Mouse (Mus musculus) neural tube, embryonic 14.5 days (tissue): ENCODE measurements around the gene Cenps. TPM values are rescaled to one million over a fixed set of nuclear protein-coding genes. Genes with fewer than 3 reads are reported as not detected.
"Not testable (repeated sequence)": the region's sequence is repeated elsewhere in the genome, so short reads cannot be mapped to it uniquely, and the experiment has no call there.

ENCODE experiments used
- ATAC-seq: fragments of 200-750 bp; cut with Nextera tagmentation; 2 replicates; pipeline ENCODE4 v1.8.0; 2017; ENCODE audit warnings: low read depth, mild to moderate bottlenecking, moderate TSS enrichment, moderate library complexity
- H3K27ac ChIP-seq: fragments of 300-500 bp; sonication (generic); 2 replicates; pipeline ENCODE4 v1.5.1; 2014; ENCODE audit warnings: low read depth, mild to moderate bottlenecking, control low read depth, low read length, moderate library complexity, mixed read lengths
- H3K27me3 ChIP-seq: fragments of 300-500 bp; sonication (generic); 2 replicates; pipeline ENCODE4 v1.6.1; 2014; ENCODE audit warnings: low read length; ENCODE audit not compliant: control insufficient read depth, insufficient read depth
- H3K36me3 ChIP-seq: fragments of 300-500 bp; sonication (generic); 2 replicates; pipeline ENCODE4 v1.6.1; 2014; ENCODE audit warnings: low read length, mixed read lengths; ENCODE audit not compliant: control insufficient read depth, insufficient read depth
- H3K4me1 ChIP-seq: fragments of 300-500 bp; sonication (generic); 2 replicates; pipeline ENCODE4 v1.6.1; 2014; ENCODE audit warnings: low read length; ENCODE audit not compliant: control insufficient read depth, insufficient read depth
- H3K4me2 ChIP-seq: fragments of 300-500 bp; sonication (generic); 2 replicates; pipeline ENCODE4 v1.6.1; 2014; ENCODE audit warnings: mild to moderate bottlenecking, low read depth, low read length, control low read depth
- H3K4me3 ChIP-seq: fragments of 300-500 bp; sonication (generic); 2 replicates; pipeline ENCODE4 v1.5.1; 2014; ENCODE audit warnings: low read depth, low read length, control low read depth, mixed read lengths
- H3K9ac ChIP-seq: fragments of 300-500 bp; sonication (generic); replicated peaks from 2 replicates; pipeline ENCODE4 v1.6.1; 2014; ENCODE audit warnings: low read depth, mild to moderate bottlenecking, control low read depth, low read length, mixed read lengths
- H3K9me3 ChIP-seq: fragments of 300-500 bp; sonication (generic); 2 replicates; pipeline ENCODE4 v1.6.1; 2016; ENCODE audit warnings: low read length; ENCODE audit not compliant: control insufficient read depth
- WGBS: fragments of 180-500 bp; shearing (Covaris S2); extraction: QIAGEN DNeasy Blood & Tissue Kit; methylation state at CpG from one replicate; pipeline ENCODE4 v1.1.7; 2014; 5-methylcytosine and 5-hydroxymethylcytosine counted together
- polyA plus RNA-seq: library from polyadenylated mRNA; unstranded; fragments of >200 nt; fragmentation: Nextera tagmentation; extraction: Ambion mirVana; gene quantifications from 2 replicates; pipeline ENCODE4 v1.2.1, GENCODE M21; 2014

Gene Cenps
- polyA plus RNA-seq, 1 experiment from 2014 or later, result 15.1 TPM

- Histone ChIP-seq H3K9me3 (no peaks in the 10 kb centered on the region), H3K27me3 (no peaks in the 10 kb centered on the region), H3K27ac (peak overlapping the region; percentile 28; the same call in 1 of the 2 replicates), H3K4me2 (no peak overlapping the region), H3K9ac (no peak overlapping the region), H3K36me3 (no peaks in the 10 kb centered on the region), H3K4me1 (0 out of 2 replicates have a peak, but pooled peaks cover 2% of the 10 kb centered on the region), H3K4me3 (no peak overlapping the region)
- 60% methylated on average over 2 of the region's 2 CpGs for WGBS
- no peak for ATAC-seq
Observed at GRCm38 (mm10) chr4:149172666-149173065, 35.2 kb upstream of the Cenps start.

GRCm38 (mm10) chr4:149172083-149172482, 34.7 kb upstream of the Cenps start:
- 0 out of 2 replicates have a peak, but pooled peaks cover 2% of the 10 kb centered on the region for H3K4me1 ChIP-seq
- H3K4me3 ChIP-seq, result no peak overlapping the region
- no peak overlapping the region for H3K9ac ChIP-seq
- no peak overlapping the region for H3K4me2 ChIP-seq
- H3K9me3 ChIP-seq, result no peaks in the 10 kb centered on the region
- H3K27ac ChIP-seq, result peak overlapping the region; percentile 28; the same call in 1 of the 2 replicates
- WGBS, result 87% methylated on average over 5 of the region's 5 CpGs
- no peak for ATAC-seq
- no peaks in the 10 kb centered on the region for H3K36me3 ChIP-seq
- no peaks in the 10 kb centered on the region for H3K27me3 ChIP-seq

- H3K27ac ChIP-seq, result no peak overlapping the region
- no peak overlapping the region for H3K4me3 ChIP-seq
- WGBS, result 82% methylated on average over 5 of the region's 5 CpGs
- no peak overlapping the region for H3K9ac ChIP-seq
- H3K27me3 ChIP-seq, result no peaks in the 10 kb centered on the region
- no peak for ATAC-seq
- 0 out of 2 replicates have a peak, but pooled peaks cover 2% of the 10 kb centered on the region for H3K4me1 ChIP-seq
- no peak overlapping the region for H3K4me2 ChIP-seq
- H3K9me3 ChIP-seq, result no peaks in the 10 kb centered on the region
- H3K36me3 ChIP-seq, result no peaks in the 10 kb centered on the region
Observed at GRCm38 (mm10) chr4:149171581-149171981, 34.2 kb upstream of the Cenps start.

- no peaks in the 10 kb centered on the region for H3K27me3 ChIP-seq
- no peak overlapping the region for H3K9ac ChIP-seq
- H3K4me3 ChIP-seq, result no peak overlapping the region
- H3K27ac ChIP-seq, result no peak overlapping the region
- ATAC-seq, result no peak
- peaks cover 8% of the 10 kb centered on the region; the same call in 1 of the 2 replicates for H3K4me1 ChIP-seq
- H3K36me3 ChIP-seq, result no peaks in the 10 kb centered on the region
- WGBS, result 79% methylated on average over 7 of the region's 7 CpGs
- H3K9me3 ChIP-seq, result no peaks in the 10 kb centered on the region
- H3K4me2 ChIP-seq, result no peak overlapping the region
Observed at GRCm38 (mm10) chr4:149170394-149170931, 33.0 kb upstream of the Cenps start.

GRCm38 (mm10) chr4:149169926-149170325, 32.5 kb upstream of the Cenps start:
- H3K9ac ChIP-seq, H3K27ac ChIP-seq, ATAC-seq, H3K9me3 ChIP-seq, H3K4me3 ChIP-seq, H3K36me3 ChIP-seq, H3K27me3 ChIP-seq, H3K4me2 ChIP-seq: not testable (repeated sequence)
- H3K4me1 ChIP-seq, result peaks cover 11% of the 10 kb centered on the region; the same call in 1 of the 2 replicates
- WGBS, result 84% methylated on average over 7 of the region's 8 CpGs

- no peaks in the 10 kb centered on the region for H3K9me3 ChIP-seq
- 98% methylated on average over 2 of the region's 2 CpGs for WGBS
Observed at GRCm38 (mm10) chr4:149168016-149168415, 30.6 kb upstream of the Cenps start.

GRCm38 (mm10) chr4:149166957-149167611, 29.7 kb upstream of the Cenps start:
- ATAC-seq, result peak; percentile 66
- Histone ChIP-seq H3K36me3 (no peaks in the 10 kb centered on the region), H3K4me1 (peaks cover 9% of the 10 kb centered on the region; the same call in 1 of the 2 replicates), H3K4me3 (peak overlapping the region; percentile 75), H3K9ac (peak overlapping the region; percentile 50), H3K4me2 (peak overlapping the region; percentile 96), H3K27me3 (no peaks in the 10 kb centered on the region), H3K27ac (peak overlapping the region; percentile 60; the same call in 1 of the 2 replicates), H3K9me3 (no peaks in the 10 kb centered on the region)
- WGBS, result 2% methylated on average over 27 of the region's 27 CpGs

More at GRCm38 (mm10) chr4:149168016-149168415, 30.6 kb upstream of the Cenps start:
- no peaks in the 10 kb centered on the region for H3K27me3 ChIP-seq
- no peak overlapping the region for H3K27ac ChIP-seq
- no peak overlapping the region for H3K4me3 ChIP-seq
- peaks cover 9% of the 10 kb centered on the region; the same call in 1 of the 2 replicates for H3K4me1 ChIP-seq
- no peak overlapping the region for H3K9ac ChIP-seq
- ATAC-seq, result no peak
- H3K4me2 ChIP-seq, result no peak overlapping the region
- no peaks in the 10 kb centered on the region for H3K36me3 ChIP-seq

DNA sequence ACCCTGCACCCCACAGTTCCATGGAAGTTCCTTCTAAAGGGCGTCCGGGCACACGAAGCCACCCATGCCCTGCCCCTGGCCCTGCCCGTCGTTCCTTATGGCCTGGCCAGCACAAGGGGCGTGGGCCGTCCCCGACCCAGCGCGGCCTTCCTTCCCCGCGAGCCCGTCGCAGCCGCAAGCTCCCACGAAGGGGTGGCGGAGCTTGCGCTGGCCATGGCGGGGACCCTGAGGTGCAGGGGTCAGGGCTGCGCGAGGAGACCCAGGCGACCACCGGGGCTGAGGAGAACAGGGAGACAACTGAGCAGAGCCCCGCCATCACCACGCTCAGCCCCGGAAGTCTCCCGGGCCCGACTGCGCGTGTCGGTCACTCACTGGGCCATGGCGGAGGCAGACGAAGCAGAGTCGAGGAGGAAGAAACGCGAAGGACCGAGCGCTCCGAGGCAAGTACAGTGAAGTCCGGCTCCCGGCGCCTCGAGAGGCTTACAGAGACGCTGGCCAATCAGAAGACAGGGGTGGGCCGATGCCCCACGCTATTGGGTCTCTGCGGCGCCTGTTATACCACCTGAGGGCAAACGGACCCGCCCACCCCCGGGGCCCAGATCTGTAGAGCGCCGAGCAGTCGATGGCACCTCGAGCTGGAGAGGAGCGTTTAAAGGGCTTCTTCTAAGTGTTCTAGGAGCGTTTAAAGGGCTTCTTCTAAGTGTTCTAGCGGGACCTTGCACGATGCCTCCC, 29.0 kb upstream of the Cenps start, which contains the start of gene Pgd:
Gene Pgd (minus strand): TSS at position 557 of the 732 bp plus-strand sequence.
- under 1% methylated on average over 59 of the region's 59 CpGs for WGBS
- no peaks in the 10 kb centered on the region for H3K27me3 ChIP-seq
- ATAC-seq, result peak; percentile 99
- H3K9ac ChIP-seq, result peak within 1 kb of the TSS; percentile 82
- peak within 1 kb of the TSS; percentile 71 for H3K27ac ChIP-seq
- peak within 1 kb of the TSS; percentile 75 for H3K4me3 ChIP-seq
- no peaks in the 10 kb centered on the region for H3K9me3 ChIP-seq
- peak within 1 kb of the TSS; percentile 96 for H3K4me2 ChIP-seq
- peaks cover 9% of the 10 kb centered on the region; the same call in 1 of the 2 replicates for H3K4me1 ChIP-seq
- H3K36me3 ChIP-seq, result 0 out of 2 replicates have a peak, but pooled peaks cover 4% of the 10 kb centered on the region
